Mouse (Mus musculus): ENCODE measurements around the gene Six2.

GRCm38 (mm10) chr17:85690969-85691335 is 2.9 kb upstream of the Six2 start:
- no peak for TF ChIP-seq CTCF (IDR thresholded peaks at IDR 0.05; ENCODE audit: low read depth)
- no peak for TF ChIP-seq EP300 (IDR thresholded peaks at IDR 0.05; ENCODE audit: low read depth)
